Mouse (Mus musculus): Measurements from ENCODE around the gene Kcnj14. TPM values are rescaled to one million over a fixed set of nuclear protein-coding genes. Genes with fewer than 3 reads are reported as not detected.

Kcnj14 gene
- polyA plus RNA-seq, 1 experiment from 2014 or later: 0.20 TPM

GRCm38 (mm10) chr7:45766764-45767163 is 57.8 kb downstream of the Kcnj14 start:
- DNase-seq (ENCODE audit: low spot score) (no peak), ATAC-seq (no peak)
- H3K9ac ChIP-seq (replicated peaks; ENCODE audit: low read depth): no peak overlapping the region
- no peak overlapping the region for H3K4me3 ChIP-seq (ENCODE audit: low read depth, low read length)
- 38% methylated on average over 8 of the region's 8 CpGs for WGBS
- no peaks in the 10 kb centered on the region for H3K36me3 ChIP-seq (ENCODE audit: insufficient read depth, low read length)
- no peaks in the 10 kb centered on the region for H3K9me3 ChIP-seq (ENCODE audit: low read length)
- no peaks in the 10 kb centered on the region for H3K27me3 ChIP-seq (replicated peaks; ENCODE audit: insufficient read depth, low read length)
- no peaks in the 10 kb centered on the region for H3K4me1 ChIP-seq (ENCODE audit: insufficient read depth, low read depth, low read length)
- H3K4me2 ChIP-seq (replicated peaks; ENCODE audit: low read depth, low read length): no peak overlapping the region
- no peak overlapping the region for H3K27ac ChIP-seq (ENCODE audit: low read length)
- TF ChIP-seq EP300 (IDR thresholded peaks at IDR 0.05) (no peak), CTCF (IDR thresholded peaks at IDR 0.05) (no peak)

Other genes starting within 250 kb of the Kcnj14 start
- not detected in 2 replicates for gene Fgf21, start 209.3 kb downstream of the Kcnj14 start, polyA plus RNA-seq (2015; fragmentation: Nextera tagmentation; extraction: Ambion mirVana)
- 0.13 and 0.18 TPM in 2 replicates for gene Fut1, start 207.5 kb downstream of the Kcnj14 start, polyA plus RNA-seq (2015; fragmentation: Nextera tagmentation; extraction: Ambion mirVana)
- 0.19 and 0.32 TPM in 2 replicates for gene Izumo1, start 203.0 kb downstream of the Kcnj14 start, polyA plus RNA-seq (2015; fragmentation: Nextera tagmentation; extraction: Ambion mirVana)
- gene Rasip1, start 197.3 kb downstream of the Kcnj14 start, polyA plus RNA-seq (2015; fragmentation: Nextera tagmentation; extraction: Ambion mirVana): 43.3 and 49.0 TPM in 2 replicates
- gene Mamstr, start 184.8 kb downstream of the Kcnj14 start, polyA plus RNA-seq (2015; fragmentation: Nextera tagmentation; extraction: Ambion mirVana): 4.0 and 4.8 TPM in 2 replicates
- gene Fut2, start 158.4 kb downstream of the Kcnj14 start, polyA plus RNA-seq (2015; fragmentation: Nextera tagmentation; extraction: Ambion mirVana): 0.27 and 0.84 TPM in 2 replicates
- 2.4 TPM in 2 replicates for gene Ntn5, start 140.8 kb downstream of the Kcnj14 start, polyA plus RNA-seq (2015; fragmentation: Nextera tagmentation; extraction: Ambion mirVana)
- 1.0 and 2.0 TPM in 2 replicates for gene Sec1, start 130.4 kb downstream of the Kcnj14 start, polyA plus RNA-seq (2015; fragmentation: Nextera tagmentation; extraction: Ambion mirVana)
- gene Car11, start 124.9 kb downstream of the Kcnj14 start, polyA plus RNA-seq (2015; fragmentation: Nextera tagmentation; extraction: Ambion mirVana): 1.5 and 2.4 TPM in 2 replicates
- 6.8 and 9.4 TPM in 2 replicates for gene Dbp, start 119.7 kb downstream of the Kcnj14 start, polyA plus RNA-seq (2015; fragmentation: Nextera tagmentation; extraction: Ambion mirVana)
- 720 and 782 TPM in 2 replicates for gene Rpl18, start 109.3 kb downstream of the Kcnj14 start, polyA plus RNA-seq (2015; fragmentation: Nextera tagmentation; extraction: Ambion mirVana)
- gene Sphk2, start 106.8 kb downstream of the Kcnj14 start, polyA plus RNA-seq (2015; fragmentation: Nextera tagmentation; extraction: Ambion mirVana): 17.9 and 18.2 TPM in 2 replicates
- 1.7 and 2.3 TPM in 2 replicates for gene Fam83e, start 103.6 kb downstream of the Kcnj14 start, polyA plus RNA-seq (2015; fragmentation: Nextera tagmentation; extraction: Ambion mirVana)
- gene Spaca4, start 99.0 kb downstream of the Kcnj14 start, polyA plus RNA-seq (2015; fragmentation: Nextera tagmentation; extraction: Ambion mirVana): not detected in 2 replicates
- 0.10 and 0.11 TPM in 2 replicates for gene Lmtk3, start 41.0 kb downstream of the Kcnj14 start, polyA plus RNA-seq (2015; fragmentation: Nextera tagmentation; extraction: Ambion mirVana)
- 3.2 and 3.7 TPM in 2 replicates for gene Sult2b1, start 40.1 kb downstream of the Kcnj14 start, polyA plus RNA-seq (2015; fragmentation: Nextera tagmentation; extraction: Ambion mirVana)
- gene Cyth2, start 10.2 kb downstream of the Kcnj14 start, polyA plus RNA-seq (2015; fragmentation: Nextera tagmentation; extraction: Ambion mirVana): 105 and 113 TPM in 2 replicates
- gene Grwd1, start 6.2 kb upstream of the Kcnj14 start, polyA plus RNA-seq (2015; fragmentation: Nextera tagmentation; extraction: Ambion mirVana): 14.8 and 15.1 TPM in 2 replicates
- 56.2 and 57.3 TPM in 2 replicates for gene Kdelr1, start 48.0 kb upstream of the Kcnj14 start, polyA plus RNA-seq (2015; fragmentation: Nextera tagmentation; extraction: Ambion mirVana)
- 0.62 and 0.75 TPM in 2 replicates for gene Grin2d, start 53.6 kb upstream of the Kcnj14 start, polyA plus RNA-seq (2015; fragmentation: Nextera tagmentation; extraction: Ambion mirVana)
- 0.14 and 0.23 TPM in 2 replicates for gene Syngr4, start 71.9 kb upstream of the Kcnj14 start, polyA plus RNA-seq (2015; fragmentation: Nextera tagmentation; extraction: Ambion mirVana)
- gene Tmem143, start 72.2 kb upstream of the Kcnj14 start, polyA plus RNA-seq (2015; fragmentation: Nextera tagmentation; extraction: Ambion mirVana): 3.9 and 4.1 TPM in 2 replicates
- 233 and 255 TPM in 2 replicates for gene Emp3, start 96.6 kb upstream of the Kcnj14 start, polyA plus RNA-seq (2015; fragmentation: Nextera tagmentation; extraction: Ambion mirVana)
- gene Ccdc114, start 99.3 kb upstream of the Kcnj14 start, polyA plus RNA-seq (2015; fragmentation: Nextera tagmentation; extraction: Ambion mirVana): 8.9 and 11.2 TPM in 2 replicates
- 0.26 and 0.37 TPM in 2 replicates for gene Abcc6, start 205.5 kb upstream of the Kcnj14 start, polyA plus RNA-seq (2015; fragmentation: Nextera tagmentation; extraction: Ambion mirVana)
- 17.8 and 18.5 TPM in 2 replicates for gene Nomo1, start 208.9 kb upstream of the Kcnj14 start, polyA plus RNA-seq (2015; fragmentation: Nextera tagmentation; extraction: Ambion mirVana)

Data from lung, postnatal 0 days (tissue).